Mouse (Mus musculus): ENCODE measurements around the gene Fkbp10. TPM values are rescaled to one million over a fixed set of nuclear protein-coding genes. Genes with fewer than 3 reads are reported as not detected.

The Fkbp10 gene
- polyA plus RNA-seq, 2 experiments, result 5.0 to 5.3 TPM

DNA sequence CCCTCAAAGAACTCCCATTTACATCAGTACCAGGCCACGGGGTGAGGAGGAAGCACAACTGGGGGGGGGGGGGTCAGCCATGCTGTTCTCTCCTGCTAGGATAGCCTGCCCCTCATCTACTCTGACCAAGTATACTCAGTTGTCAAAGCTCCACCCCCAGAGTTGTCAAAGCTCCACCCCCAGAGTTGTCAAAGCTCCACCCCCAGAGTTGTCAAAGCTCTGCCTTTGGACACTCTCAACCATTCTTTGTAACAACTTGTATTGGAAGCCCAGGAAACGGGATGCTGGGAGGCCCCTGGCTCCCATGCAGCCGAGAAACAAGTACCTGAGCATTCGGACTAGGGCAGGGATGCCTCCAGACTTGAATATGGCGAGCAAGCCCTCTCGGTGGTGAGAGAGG, 32.8 kb upstream of the Fkbp10 start:
- Histone ChIP-seq H3K4me3 (ENCODE audit: insufficient read depth in 1 of 2, low read depth in 2 of 2, low read length in 2 of 2) (no peak overlapping the region), H3K27ac (no peak overlapping the region), H3K9ac (replicated peaks) (no peak overlapping the region), H3K4me2 (ENCODE audit: low read depth) (no peak overlapping the region), H3K4me1 (replicated peaks; ENCODE audit: control insufficient read depth in 2 of 2, insufficient read depth in 2 of 2, low read length in 1 of 2) (0 out of 4 replicates have a peak, but pooled peaks cover 0 to 4% of the 10 kb centered on the region in 2 experiments), H3K9me3 (ENCODE audit: control insufficient read depth, low read length) (no peaks in the 10 kb centered on the region), H3K36me3 (replicated peaks; ENCODE audit: control insufficient read depth, insufficient read depth, low read depth) (no peaks in the 10 kb centered on the region; the same call in 1 of the 2 replicates), H3K27me3 (ENCODE audit: control insufficient read depth, insufficient read depth, low read length) (no peaks in the 10 kb centered on the region)
- TF ChIP-seq EP300 (IDR thresholded peaks at IDR 0.05; ENCODE audit: low read depth) (no peak), CTCF (IDR thresholded peaks at IDR 0.05; ENCODE audit: low read depth) (no peak)
- ATAC-seq (ENCODE audit: insufficient read depth) (no peak), DNase-seq (ENCODE audit: low read depth in 3 of 3, low spot score in 3 of 3) (no peak)
- WGBS (ENCODE audit: insufficient replicate concordance), result 60% methylated on average over 6 of the region's 6 CpGs

GRCm38 (mm10) chr11:100385016-100385415, 30.5 kb upstream of the Fkbp10 start:
- Histone ChIP-seq H3K27me3 (ENCODE audit: control insufficient read depth, insufficient read depth, low read length) (no peaks in the 10 kb centered on the region), H3K4me1 (replicated peaks; ENCODE audit: control insufficient read depth in 2 of 2, insufficient read depth in 2 of 2, low read length in 1 of 2) (0 out of 4 replicates have a peak, but pooled peaks cover 0 to 6% of the 10 kb centered on the region in 2 experiments), H3K9me3 (ENCODE audit: control insufficient read depth, low read length) (no peaks in the 10 kb centered on the region), H3K9ac (replicated peaks) (no peak overlapping the region), H3K4me2 (ENCODE audit: low read depth) (no peak overlapping the region), H3K36me3 (replicated peaks; ENCODE audit: control insufficient read depth, insufficient read depth, low read depth) (no peaks in the 10 kb centered on the region; the same call in 1 of the 2 replicates), H3K27ac (no peak overlapping the region), H3K4me3 (ENCODE audit: insufficient read depth in 1 of 2, low read depth in 2 of 2, low read length in 2 of 2) (no peak overlapping the region)
- TF ChIP-seq EP300 (IDR thresholded peaks at IDR 0.05; ENCODE audit: low read depth), result no peak
- no peak for TF ChIP-seq CTCF (IDR thresholded peaks at IDR 0.05; ENCODE audit: low read depth)
- ATAC-seq (ENCODE audit: insufficient read depth), result no peak
- no peak for DNase-seq (ENCODE audit: low read depth in 3 of 3, low spot score in 3 of 3)
- WGBS (ENCODE audit: insufficient replicate concordance), result 74% methylated on average over 3 of the region's 3 CpGs

GRCm38 (mm10) chr11:100386586-100386985, 28.9 kb upstream of the Fkbp10 start:
- DNase-seq (ENCODE audit: low read depth in 3 of 3, low spot score in 3 of 3), result no peak
- H3K9me3 ChIP-seq (ENCODE audit: control insufficient read depth, low read length), result no peaks in the 10 kb centered on the region
- 41% methylated on average over 5 of the region's 5 CpGs for WGBS (ENCODE audit: insufficient replicate concordance)
- H3K9ac ChIP-seq (replicated peaks), result no peak overlapping the region
- H3K27me3 ChIP-seq (ENCODE audit: control insufficient read depth, insufficient read depth, low read length), result no peaks in the 10 kb centered on the region
- no peak for TF ChIP-seq EP300 (IDR thresholded peaks at IDR 0.05; ENCODE audit: low read depth)
- no peak for TF ChIP-seq CTCF (IDR thresholded peaks at IDR 0.05; ENCODE audit: low read depth)
- H3K4me2 ChIP-seq (ENCODE audit: low read depth), result no peak overlapping the region
- 0 out of 4 replicates have a peak, but pooled peaks cover 0 to 11% of the 10 kb centered on the region in 2 experiments for H3K4me1 ChIP-seq (replicated peaks; ENCODE audit: control insufficient read depth in 2 of 2, insufficient read depth in 2 of 2, low read length in 1 of 2)
- H3K4me3 ChIP-seq (ENCODE audit: insufficient read depth in 1 of 2, low read depth in 2 of 2, low read length in 2 of 2), result no peak overlapping the region
- H3K36me3 ChIP-seq (replicated peaks; ENCODE audit: control insufficient read depth, insufficient read depth, low read depth), result no peaks in the 10 kb centered on the region; the same call in 1 of the 2 replicates
- no peak for ATAC-seq (ENCODE audit: insufficient read depth)
- H3K27ac ChIP-seq, result no peak overlapping the region

GRCm38 (mm10) chr11:100387111-100387510, 28.4 kb upstream of the Fkbp10 start:
- peaks cover 0 to 11% of the 10 kb centered on the region in 2 experiments; a peak in 1 of 4 replicates for H3K4me1 ChIP-seq (replicated peaks; ENCODE audit: control insufficient read depth in 2 of 2, insufficient read depth in 2 of 2, low read length in 1 of 2)
- no peak for DNase-seq (ENCODE audit: low read depth in 3 of 3, low spot score in 3 of 3)
- TF ChIP-seq CTCF (IDR thresholded peaks at IDR 0.05; ENCODE audit: low read depth) (no peak), EP300 (IDR thresholded peaks at IDR 0.05; ENCODE audit: low read depth) (no peak)
- no peaks in the 10 kb centered on the region for H3K27me3 ChIP-seq (ENCODE audit: control insufficient read depth, insufficient read depth, low read length)
- no peak for ATAC-seq (ENCODE audit: insufficient read depth)
- no peaks in the 10 kb centered on the region for H3K9me3 ChIP-seq (ENCODE audit: control insufficient read depth, low read length)
- H3K27ac ChIP-seq, result no peak overlapping the region
- no peak overlapping the region for H3K9ac ChIP-seq (replicated peaks)
- no peak overlapping the region for H3K4me3 ChIP-seq (ENCODE audit: insufficient read depth in 1 of 2, low read depth in 2 of 2, low read length in 2 of 2)
- H3K4me2 ChIP-seq (ENCODE audit: low read depth), result no peak overlapping the region
- H3K36me3 ChIP-seq (replicated peaks; ENCODE audit: control insufficient read depth, insufficient read depth, low read depth), result no peaks in the 10 kb centered on the region; the same call in 1 of the 2 replicates
- WGBS (ENCODE audit: insufficient replicate concordance), result 68% methylated on average over 6 of the region's 6 CpGs

DNA sequence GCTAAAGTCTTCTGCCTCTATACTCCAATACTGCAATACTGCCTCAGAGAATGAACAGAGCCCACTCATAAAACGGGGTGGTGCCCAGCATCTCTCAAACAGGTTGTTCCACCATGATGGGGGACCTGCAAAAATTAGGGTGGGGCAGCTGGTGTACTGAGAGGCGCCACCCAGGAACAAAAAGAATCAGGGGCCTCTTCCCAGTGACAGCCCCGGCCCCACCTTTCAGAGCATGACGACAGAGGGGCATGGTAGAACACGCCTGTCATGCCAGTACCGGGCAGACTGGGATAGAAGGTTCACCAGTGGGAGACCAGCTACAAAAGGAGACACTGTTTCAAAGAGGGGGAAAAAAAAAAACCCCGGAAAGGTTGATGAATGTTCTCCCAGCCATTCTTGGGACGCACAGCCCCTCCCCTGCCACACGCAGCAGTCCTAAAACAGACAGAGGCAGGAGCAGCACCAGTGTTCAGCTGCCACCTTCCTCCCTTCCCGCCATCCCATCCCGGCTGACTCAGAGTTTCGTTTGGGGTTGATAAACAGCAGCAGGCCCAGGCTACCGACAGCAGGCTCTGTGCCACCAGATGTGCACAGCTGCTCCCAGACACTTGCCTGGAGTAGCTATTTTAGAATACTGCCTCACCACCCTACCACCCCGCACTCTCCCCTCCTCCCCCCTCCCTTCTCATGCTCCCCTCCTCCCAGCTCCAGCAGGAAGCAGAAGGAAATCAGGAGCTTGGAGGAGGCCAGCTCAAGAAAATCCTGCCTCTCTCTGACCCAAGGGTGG, 27.7 kb upstream of the Fkbp10 start:
- Histone ChIP-seq H3K9me3 (ENCODE audit: control insufficient read depth, low read length) (no peaks in the 10 kb centered on the region), H3K4me1 (replicated peaks; ENCODE audit: control insufficient read depth in 2 of 2, insufficient read depth in 2 of 2, low read length in 1 of 2) (peaks cover 0 to 11% of the 10 kb centered on the region in 2 experiments; a peak in 1 of 4 replicates), H3K36me3 (replicated peaks; ENCODE audit: control insufficient read depth, insufficient read depth, low read depth) (no peaks in the 10 kb centered on the region; the same call in 1 of the 2 replicates), H3K27ac (no peak overlapping the region), H3K27me3 (ENCODE audit: control insufficient read depth, insufficient read depth, low read length) (no peaks in the 10 kb centered on the region), H3K9ac (replicated peaks) (no peak overlapping the region), H3K4me2 (ENCODE audit: low read depth) (no peak overlapping the region), H3K4me3 (ENCODE audit: insufficient read depth in 1 of 2, low read depth in 2 of 2, low read length in 2 of 2) (no peak overlapping the region)
- ATAC-seq (ENCODE audit: insufficient read depth) (no peak), DNase-seq (ENCODE audit: low read depth in 3 of 3, low spot score in 3 of 3) (no peak)
- TF ChIP-seq CTCF (IDR thresholded peaks at IDR 0.05; ENCODE audit: low read depth) (no peak), EP300 (IDR thresholded peaks at IDR 0.05; ENCODE audit: low read depth) (no peak)
- WGBS (ENCODE audit: insufficient replicate concordance), result 39% methylated on average over 14 of the region's 14 CpGs

Measured in liver, embryonic 14.5 days (tissue).